Mouse (Mus musculus): ENCODE data around the gene Tef.

The Tef gene

DNA sequence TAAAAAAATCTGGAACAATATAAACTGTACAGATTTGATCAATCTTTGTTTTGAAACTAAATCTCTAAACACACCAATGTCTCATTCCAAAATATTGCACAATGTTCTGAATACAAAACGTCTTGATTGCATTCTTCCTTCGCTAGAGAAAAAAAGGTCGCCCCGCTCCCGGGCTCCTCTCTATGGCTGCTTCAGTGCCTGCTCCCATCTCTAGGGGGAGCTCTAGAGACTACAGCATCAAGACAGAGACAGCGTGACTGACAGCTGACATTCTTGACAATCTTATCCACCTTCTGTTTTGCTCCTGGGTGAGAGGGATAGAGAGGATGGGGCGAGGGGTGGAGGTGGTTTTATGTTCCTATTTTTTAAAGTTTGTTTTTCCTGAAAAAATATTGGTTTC lies 46.1 kb downstream of the Tef start:
- in situ Hi-C loops (cut with MboI, MseI) = no loop called here

DNA sequence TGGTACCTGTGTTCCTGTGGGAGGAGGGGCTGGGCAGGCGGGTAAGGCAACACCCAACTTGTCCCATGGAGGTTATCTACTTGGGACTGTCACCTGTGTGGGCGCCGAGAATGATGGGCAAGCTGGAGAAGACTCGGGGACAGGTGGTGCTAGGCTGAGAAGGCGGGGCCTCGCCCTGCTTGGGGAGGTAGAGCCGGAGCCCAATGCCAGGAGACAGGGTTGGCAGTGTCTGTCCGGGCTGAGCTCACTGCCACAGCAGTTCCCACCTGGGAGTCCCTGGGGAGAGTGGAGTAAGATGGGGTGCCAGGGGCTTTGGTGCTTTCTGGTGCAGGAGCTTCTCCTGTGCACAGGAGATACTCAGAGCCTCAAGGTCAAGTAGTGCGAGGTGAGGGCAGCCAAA lies 46.9 kb downstream of the Tef start:
- in situ Hi-C loops (cut with MboI, MseI) = no loop called here

DNA sequence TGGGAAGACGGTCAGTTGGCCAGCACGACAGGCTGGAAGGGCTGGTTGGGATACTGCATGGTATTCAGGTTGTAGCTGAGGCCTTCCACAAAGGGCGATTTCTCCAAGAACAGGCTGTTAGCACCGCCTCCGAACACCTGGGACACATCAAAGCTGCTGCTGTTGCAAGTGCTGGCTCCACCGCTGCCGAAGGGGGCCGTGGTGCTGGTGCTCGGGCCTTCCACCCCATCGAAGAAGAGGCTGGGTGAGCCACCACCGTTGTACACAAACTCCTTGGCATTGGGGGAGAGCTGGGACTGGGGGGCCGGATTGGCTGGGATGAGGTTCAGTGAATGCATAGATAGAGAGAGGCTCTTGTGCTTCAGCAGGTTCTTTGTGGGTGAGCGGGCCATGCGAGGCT lies 48.5 kb downstream of the Tef start:
- in situ Hi-C loops (cut with MboI, MseI) = loop anchor here (25.0 kb wide), 1 partner anchor 1288 kb away; the partner anchor contains the start of genes Enthd1 and Grap2

DNA sequence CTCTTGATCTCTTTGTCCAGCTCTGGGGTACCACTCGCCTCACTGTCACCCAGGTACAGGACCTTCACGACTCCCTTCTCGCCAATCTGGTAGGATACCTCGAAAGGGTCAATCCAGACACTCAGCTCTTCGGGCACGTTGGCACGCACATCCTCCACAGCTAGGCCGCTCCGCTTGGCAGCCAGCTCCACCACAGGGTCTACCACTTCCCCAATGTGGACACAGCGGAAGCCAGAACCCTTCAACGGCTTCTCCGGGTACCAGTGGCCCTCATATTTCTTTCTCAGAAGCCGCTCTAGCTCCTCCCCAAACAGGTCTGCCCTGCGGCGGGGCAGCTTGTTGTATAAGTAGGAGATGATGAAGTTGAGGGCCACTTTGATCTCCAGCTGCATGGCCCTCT lies 49.2 kb downstream of the Tef start:
- in situ Hi-C loops (cut with MboI, MseI) = loop anchor here (25.0 kb wide), 1 partner anchor 1289 kb away; the partner anchor contains the start of genes Enthd1 and Grap2

DNA sequence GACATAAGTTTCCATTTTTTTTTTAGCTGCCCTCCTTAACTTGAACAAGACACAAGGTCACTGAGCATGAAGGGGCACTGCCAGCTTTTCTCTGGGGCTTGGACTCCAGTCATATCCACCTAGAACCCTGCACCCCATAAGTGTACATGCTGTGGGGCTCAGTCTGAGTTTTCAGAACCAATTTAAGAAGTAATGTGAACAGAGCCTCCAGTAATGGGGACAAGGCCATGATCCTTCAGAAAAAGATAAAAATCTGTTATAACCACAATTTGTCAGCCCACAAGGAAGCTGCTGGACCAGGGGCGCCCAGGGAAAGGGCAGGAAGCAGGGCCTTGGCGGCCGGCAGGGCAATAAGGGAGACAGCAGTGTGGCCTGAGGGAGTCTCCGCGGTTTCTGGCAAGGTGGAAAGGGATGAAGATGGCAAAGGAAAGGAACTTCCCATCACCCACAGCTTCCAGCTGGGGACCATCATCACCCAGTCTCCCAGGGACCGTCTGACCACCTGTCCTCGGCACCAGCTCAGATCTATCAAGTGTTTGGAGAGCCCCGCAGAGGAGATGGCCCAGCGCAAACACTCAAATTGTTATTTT lies 50.3 kb downstream of the Tef start:
- in situ Hi-C loops (cut with MboI, MseI) = loop anchor here (25.0 kb wide), 1 partner anchor 1290 kb away; the partner anchor contains the start of genes Enthd1 and Grap2

DNA sequence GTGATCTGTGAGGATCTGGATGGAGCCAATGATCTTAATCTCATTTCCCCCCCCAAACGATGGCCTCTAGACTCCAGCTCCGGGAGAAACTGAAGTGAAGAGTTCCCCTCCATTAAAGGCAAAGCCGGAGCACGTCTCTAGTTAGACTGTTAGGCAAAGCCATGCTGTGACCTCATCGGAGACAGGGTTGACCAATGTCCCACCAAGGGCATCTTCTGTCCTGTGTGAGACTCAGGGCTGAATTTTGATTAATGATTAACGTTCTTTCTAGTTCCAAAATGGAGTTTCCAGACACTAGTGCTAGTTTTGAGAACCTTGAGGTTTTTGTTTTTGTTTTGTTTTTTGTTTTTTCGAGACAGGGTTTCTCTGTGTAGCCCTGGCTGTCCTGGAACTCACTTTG lies 50.9 kb downstream of the Tef start:
- in situ Hi-C loops (cut with MboI, MseI) = loop anchor here (25.0 kb wide), 1 partner anchor 1291 kb away; the partner anchor contains the start of genes Enthd1 and Grap2

DNA sequence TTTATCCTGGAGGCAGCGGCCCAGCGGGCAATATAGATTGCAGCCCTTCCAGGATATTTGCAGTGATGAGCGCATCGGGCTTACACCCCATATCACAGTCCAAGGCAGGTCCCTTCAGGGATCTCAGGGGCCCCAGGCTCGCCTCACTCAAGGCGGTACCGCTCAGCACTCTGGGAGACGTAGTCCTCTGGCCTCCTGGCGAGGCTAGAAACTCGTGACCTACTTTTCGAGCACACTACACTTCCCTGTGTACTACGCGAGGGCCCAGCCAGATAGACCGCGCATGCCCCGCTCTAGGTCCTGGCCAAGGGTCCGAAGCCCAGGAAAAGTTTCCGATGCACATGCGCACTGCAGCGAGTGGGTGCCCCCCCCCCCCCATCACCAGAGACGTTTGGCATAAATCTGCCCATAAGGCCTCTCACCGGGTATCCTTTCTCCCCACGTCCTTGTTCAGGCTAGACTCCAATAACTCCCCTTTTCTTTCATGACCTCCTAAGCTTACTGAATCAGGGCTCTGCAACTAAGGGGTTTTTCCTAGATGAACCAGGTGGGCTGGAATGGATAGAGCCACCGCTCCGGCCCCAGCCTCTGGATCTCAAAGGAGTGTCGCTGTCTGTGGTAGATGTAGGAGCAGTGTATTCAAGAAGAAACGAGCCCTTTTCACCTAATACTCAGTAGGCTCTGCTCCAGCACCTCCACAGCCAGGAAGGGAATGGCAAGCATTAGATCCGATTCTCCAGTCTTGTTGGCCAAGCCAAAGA lies 54.0 kb downstream of the Tef start:
- in situ Hi-C loops (cut with MboI, MseI) = loop anchor here (25.0 kb wide), 1 partner anchor 1294 kb away; the partner anchor contains the start of genes Enthd1 and Grap2

DNA sequence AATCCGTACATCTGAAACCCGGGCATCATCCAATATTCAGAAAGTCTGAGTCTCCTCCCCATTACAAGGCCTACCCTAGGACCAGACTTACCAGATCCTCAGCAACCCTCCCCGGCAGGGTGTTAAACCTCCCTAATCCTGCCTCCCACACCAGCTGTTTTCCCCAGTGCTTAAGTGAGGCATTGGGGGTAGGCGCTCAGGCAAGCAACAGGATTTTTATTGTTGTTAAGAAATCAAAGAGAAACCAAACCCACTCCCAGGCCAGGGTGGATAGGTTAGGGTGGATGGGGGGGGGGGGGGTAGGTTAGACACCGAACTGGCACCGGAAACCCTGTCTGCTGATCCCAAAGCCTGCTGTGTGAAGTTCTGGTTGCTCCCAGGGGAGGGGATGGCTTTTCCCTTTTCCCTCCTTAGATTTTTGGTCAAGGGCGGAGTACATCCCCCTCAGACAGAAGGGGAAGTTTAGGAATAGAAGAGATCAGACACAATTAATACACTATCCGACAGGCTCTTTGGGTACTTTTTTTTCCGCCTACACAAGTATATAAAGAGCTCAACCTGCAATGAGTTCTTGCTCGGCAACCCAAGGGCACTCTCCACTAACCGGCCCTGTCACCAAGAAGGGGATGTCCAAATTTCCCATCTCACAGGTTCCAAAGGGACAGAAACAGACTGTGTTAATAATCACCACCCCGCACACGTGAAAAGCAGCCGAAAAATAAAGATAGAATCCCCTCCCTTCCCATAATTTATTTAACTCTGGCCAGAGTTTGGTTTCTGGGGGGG lies 54.9 kb downstream of the Tef start:
- in situ Hi-C loops (cut with MboI, MseI) = loop anchor here (25.0 kb wide), 1 partner anchor 1295 kb away; the partner anchor contains the start of genes Enthd1 and Grap2

DNA sequence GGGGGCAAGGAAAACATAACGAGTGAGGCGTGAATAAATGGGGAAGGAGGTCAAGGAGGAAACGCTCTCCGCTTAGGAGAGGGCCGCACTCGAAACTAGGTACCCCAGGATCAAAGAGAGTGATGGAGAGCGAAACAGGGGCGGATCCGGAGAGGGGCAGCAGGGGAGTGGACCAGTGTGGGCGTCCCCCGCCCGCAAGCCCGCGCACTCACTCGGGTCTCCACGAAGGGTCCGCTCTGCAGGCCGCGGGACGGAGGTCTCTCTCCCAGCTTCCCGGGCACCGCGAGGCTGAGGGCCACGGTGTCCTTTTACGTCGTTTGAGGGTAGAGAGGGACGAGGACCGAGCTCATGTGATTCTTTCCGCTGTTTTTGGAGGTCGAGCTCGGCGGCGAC lies 55.5 kb downstream of the Tef start:
- in situ Hi-C loops (cut with MboI, MseI) = loop anchor here (25.0 kb wide), 1 partner anchor 1295 kb away; the partner anchor contains the start of genes Enthd1 and Grap2

DNA sequence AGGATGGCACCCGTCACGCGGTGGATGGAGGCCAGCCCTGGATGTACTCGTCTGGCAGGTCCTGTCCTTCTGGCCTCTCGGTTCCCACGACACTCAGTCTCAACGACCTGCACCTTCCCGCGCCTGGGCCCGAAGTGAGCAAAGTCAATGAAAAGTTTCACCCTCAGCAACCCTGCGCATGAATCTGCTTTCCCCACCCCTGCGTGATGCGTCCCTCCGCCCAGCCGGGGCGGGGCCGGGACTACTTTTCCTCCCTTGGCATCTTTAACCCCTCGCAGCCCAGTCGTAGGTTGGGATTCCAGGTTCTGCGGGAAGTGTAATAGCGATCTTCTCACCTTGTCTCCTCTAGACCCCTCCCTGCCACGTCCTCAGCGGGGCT lies 55.9 kb downstream of the Tef start:
- in situ Hi-C loops (cut with MboI, MseI) = loop anchor here (25.0 kb wide), 1 partner anchor 1296 kb away; the partner anchor contains the start of genes Enthd1 and Grap2

DNA sequence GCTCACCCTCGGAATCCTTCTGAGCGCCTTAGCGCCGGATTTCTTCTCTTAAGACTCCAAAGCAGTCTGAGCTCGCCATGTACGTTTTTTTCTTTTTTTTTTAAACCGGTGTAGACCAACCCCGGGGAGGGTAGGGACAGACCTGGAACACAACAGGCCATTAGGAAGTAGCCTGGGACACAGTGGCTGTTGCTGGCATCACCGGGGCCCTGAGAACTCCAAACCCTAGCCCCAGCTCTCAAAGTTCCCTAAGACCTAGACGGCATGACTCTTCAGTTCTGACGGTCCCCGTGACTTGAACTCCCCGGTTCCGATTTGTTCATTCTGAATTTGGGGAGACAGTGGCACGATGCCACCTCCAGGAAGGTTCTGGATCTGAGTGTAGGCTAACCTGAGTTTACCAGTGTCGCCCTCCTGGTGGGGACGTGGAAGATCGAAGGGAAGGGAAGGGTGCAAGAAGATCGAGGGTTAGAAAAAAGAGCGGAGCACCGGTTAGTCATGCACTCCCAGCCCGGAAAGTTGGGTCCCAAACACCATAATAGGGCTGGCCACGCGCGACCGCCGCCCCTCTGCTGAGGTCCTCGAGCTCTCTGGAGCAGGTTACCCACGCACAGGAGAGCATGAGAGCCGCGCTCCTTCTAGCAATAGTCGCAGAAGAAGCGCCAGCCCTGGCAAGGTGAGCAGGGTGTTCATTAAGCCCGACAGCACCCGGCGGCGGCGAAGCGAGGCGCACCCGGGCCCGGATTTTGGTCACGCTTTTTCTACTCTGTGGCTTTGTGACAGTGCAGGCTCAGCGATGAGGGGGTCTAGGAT lies 56.5 kb downstream of the Tef start, which contains the start of gene Tob2:
Tob2 (minus strand) TSS at position 280 of the 813 bp plus-strand sequence.
- in situ Hi-C loops (cut with MboI, MseI) = loop anchor here (25.0 kb wide), 1 partner anchor 1296 kb away; the partner anchor contains the start of genes Enthd1 and Grap2

DNA sequence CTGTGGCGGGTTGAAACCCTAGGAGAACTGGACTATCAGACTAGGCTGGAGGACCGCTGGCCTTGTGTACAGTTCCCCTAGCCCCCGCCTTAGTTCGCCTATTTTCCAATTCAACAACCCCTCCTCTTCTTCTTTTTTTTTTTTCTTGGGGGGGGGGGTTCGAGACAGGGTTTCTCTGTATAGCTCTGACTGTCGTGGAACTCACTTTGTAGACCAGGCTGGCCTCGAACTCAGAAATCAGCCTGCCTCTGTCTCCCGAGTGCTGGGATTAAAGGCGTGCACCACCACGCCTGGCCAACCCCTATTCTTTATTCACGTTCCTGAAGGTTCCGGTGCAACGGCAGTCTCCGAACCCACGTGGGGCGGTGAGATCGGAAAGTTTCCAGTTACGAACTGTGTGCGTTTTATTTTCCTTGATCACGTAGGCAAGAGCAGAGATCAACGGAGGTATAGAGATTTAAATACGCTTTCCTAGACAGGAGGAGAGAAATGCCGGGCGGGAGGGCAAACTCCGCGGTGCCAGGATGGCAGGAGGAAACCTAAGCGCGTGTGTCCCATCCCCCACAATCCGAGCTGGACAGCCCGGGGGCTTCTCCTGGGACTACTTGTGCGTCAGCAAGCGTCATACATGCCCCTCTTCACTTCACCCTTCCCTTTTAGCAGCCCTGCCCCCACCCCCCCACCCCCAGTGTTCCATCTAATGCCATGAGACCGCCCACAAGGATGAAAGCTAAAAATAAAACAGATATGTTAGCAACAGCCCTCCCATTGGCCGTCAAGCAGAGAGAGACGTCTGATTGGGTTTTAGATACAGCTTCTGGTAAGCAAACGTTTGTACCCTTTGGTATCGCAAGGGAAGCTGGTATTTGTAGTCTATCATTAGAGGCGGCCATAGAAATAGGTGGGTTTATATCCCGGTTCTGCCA lies 57.4 kb downstream of the Tef start:
- in situ Hi-C loops (cut with MboI, MseI) = loop anchor here (25.0 kb wide), 1 partner anchor 1297 kb away; the partner anchor contains the start of genes Enthd1 and Grap2

DNA sequence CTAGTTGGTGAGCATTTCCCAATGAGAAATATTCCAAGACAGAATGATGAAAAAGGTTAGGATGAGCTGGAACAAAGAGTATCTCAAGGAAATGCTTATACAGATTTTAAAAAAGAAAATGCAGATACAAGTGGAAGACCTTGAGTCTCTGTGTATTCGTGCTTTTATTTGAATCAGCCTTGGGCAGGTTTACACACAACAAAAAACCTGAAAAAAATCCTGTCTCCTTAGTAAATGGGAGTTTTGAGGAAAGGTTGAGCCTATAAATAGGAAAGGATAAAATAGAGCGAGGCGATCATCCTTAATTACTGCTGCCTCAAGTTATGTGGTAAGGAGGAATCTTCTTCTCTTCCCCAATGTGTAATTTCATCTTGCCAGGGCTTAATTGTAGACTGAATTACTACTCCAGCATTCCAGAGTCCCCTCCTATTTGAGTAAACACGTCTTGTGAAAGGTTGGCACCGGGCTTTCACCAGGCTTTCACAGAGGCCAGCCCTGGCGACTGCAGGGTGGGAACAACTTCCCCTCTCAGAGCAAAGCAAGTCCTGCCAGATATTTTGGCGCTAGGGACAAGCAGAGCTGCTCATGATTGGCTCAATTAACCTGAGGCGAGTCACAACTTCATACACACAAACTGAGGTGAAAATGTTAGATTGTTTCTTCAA lies 58.4 kb downstream of the Tef start:
- in situ Hi-C loops (cut with MboI, MseI) = loop anchor here (25.0 kb wide), 1 partner anchor 1298 kb away; the partner anchor contains the start of genes Enthd1 and Grap2

DNA sequence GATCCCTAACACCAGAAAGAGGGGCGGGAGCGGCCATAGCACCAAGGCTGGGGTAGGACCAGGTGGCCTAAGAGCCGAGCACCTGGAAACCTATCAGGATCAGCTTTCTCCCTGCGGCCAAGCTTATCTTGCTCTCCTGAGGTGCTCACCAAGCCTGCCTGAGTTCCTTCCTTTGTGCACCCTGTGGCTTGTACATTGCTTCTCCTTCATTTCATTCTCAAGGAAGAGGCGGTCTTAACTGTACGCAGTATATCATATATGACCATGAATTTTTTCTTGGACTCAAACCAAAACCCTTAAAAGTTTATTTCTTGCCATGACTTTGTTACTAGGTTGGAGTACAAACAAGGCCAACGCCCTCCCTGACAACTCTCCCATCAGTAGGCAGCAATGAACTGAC lies 62.0 kb downstream of the Tef start:
- in situ Hi-C loops (cut with MboI, MseI) = loop anchor here (25.0 kb wide), 1 partner anchor 1302 kb away; the partner anchor contains the start of genes Enthd1 and Grap2

DNA sequence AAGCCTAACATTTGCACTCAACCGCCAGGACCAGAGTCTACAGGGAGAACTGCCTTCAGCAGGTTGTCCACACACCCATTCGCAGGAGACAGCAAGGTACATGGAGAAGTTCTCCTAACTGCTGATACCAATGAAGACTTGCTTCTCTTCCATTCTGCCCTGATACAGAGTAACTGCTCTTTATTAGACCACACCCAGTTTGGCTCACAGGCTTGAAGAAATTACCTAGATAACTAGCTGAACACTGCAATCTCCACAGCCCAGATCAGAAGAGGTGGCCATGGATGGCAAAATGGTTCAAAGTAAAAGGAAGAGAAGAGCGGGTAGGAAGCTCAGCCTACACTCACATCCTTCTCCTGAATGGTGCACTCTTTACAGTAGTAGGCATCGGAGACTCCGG lies 67.8 kb downstream of the Tef start:
- in situ Hi-C loops (cut with MboI, MseI) = loop anchor here (5.0 to 25.0 kb wide), 2 partner anchors 272 to 1308 kb away; partner anchors contain the start of genes Enthd1 and Grap2

DNA sequence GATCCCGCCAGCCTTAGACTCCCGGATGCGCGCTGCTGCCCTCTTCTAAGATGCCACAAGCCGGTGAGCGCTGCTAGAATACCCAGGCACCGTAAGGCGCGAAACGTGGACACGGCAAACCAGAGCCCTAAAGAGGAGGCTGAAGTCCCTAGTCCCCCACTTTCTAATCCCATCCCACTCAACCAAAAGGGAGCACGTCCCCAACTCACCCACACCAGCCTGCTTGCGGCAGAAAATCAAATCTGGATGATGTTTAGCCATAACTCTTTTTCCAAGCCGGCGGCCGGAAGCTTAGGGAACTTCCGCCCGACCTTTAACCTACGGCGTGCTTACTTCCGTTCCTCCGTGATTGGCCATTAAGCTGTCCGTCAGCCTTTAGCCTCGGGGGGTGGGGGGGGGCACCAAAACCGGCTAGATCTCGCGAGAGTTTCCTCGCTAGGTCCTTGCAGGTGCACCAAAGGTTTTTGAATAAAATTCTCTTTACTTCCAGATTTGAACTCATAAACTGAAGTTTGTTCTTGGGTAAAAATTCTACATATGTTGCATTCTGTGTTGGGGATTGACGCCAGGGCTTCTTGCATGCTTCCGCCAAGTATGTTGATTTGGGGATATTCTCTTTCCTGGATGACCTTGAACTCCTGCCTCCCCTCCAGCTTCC lies 69.5 kb downstream of the Tef start, which contains the start of gene Phf5a:
Phf5a (minus strand) TSS at position 308 of the 658 bp plus-strand sequence.
- in situ Hi-C loops (cut with MboI, MseI) = loop anchor here (5.0 to 25.0 kb wide), 2 partner anchors 271 to 1309 kb away; partner anchors contain the start of genes Enthd1 and Grap2

DNA sequence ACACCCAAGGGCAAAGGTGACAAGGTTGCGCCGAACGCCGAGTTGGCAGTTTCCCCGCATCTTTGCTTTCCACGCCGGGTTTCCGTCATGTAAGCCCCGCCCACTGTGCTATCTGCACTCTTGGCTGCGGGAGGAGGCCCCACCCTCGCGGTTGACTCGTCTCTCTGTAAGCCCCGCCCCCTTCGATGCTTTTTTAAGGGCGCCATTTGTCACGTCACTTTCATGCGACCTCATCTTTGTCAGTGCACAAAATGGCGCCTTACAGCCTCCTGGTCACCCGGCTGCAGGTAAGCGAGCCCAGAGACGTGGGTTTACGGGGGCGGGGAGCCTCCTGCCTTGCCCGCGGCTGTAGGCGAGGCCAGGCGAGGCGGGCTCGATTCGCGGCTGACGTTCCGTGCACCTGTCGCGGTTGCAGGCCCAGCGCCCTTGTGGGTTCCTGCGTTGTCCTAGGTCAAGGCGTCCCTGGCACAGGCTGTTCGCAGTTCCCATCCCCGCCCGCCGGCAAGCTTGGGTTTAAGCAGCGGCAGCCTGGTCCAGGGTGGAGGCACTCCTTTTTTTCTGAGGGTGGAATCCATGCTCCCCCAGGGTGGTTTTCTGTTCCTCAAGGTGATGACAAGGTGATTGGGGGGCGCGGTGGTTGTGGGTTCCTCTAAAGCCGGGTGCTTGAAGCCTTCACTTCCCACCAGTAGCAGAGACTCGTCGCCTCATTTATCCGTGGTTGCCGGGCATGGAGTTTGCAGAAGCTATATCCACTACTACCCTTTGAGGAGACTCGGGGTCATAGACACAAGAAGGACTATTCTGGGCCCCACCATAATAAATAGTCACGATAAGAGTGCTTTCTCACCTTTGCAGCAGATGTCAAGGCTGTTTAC lies 70.3 kb downstream of the Tef start, which contains the start of gene Aco2:
Aco2 (plus strand) TSS at position 48 of the 875 bp plus-strand sequence.
- in situ Hi-C loops (cut with MboI, MseI) = loop anchor here (5.0 to 25.0 kb wide), 2 partner anchors 270 to 1310 kb away; partner anchors contain the start of genes Enthd1 and Grap2
